Mouse (Mus musculus): Measurements from ENCODE around the gene Gm42669. TPM values are rescaled to one million over a fixed set of nuclear protein-coding genes. Genes with fewer than 3 reads are reported as not detected.
A peak's percentile ranks its signal among the peaks of the same experiment; 100 is the strongest.

Gene Gm42669
- polyA plus RNA-seq, 1 experiment = 0.23 TPM

DNA sequence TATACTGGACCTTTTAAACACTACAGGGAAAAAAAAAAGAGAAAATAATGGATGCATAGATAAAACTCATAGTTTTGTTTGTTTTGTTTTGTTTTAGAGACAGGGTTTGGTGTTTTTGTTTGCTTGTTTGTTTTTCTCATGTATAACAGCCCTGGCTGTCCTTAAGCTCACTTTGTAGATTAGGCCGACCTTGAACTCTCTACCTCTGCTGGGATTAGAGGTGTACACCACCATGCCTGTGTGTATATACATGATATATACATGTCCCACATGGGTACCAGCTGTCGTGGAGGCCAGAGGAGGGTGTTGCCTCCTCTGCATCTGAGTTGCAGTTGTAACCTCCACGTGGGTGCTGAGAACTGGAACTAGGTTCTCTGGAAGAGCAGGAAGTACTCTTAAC, 41.0 kb downstream of the Gm42669 start:
- no peak for TF ChIP-seq CTCF (IDR thresholded peaks at IDR 0.05; ENCODE audit: borderline replicate concordance, insufficient read depth, low read depth, low read length)
- TF ChIP-seq POLR2A (IDR thresholded peaks at IDR 0.05; ENCODE audit: borderline replicate concordance, insufficient read depth, low read length) = no peak
- 86% methylated on average over 3 of the region's 3 CpGs for WGBS
- Histone ChIP-seq H3K27me3 (ENCODE audit: control insufficient read depth, insufficient read depth, low read length) (no peaks in the 10 kb centered on the region; the same call in 1 of the 2 replicates), H3K4me1 (ENCODE audit: control insufficient read depth, insufficient read depth, low read length) (no peaks in the 10 kb centered on the region), H3K27ac (ENCODE audit: insufficient read depth, low read length) (no peak overlapping the region), H3K4me3 (replicated peaks; ENCODE audit: insufficient read depth, low read depth, low read length) (no peak overlapping the region)
- DNase-seq = no peak

DNA sequence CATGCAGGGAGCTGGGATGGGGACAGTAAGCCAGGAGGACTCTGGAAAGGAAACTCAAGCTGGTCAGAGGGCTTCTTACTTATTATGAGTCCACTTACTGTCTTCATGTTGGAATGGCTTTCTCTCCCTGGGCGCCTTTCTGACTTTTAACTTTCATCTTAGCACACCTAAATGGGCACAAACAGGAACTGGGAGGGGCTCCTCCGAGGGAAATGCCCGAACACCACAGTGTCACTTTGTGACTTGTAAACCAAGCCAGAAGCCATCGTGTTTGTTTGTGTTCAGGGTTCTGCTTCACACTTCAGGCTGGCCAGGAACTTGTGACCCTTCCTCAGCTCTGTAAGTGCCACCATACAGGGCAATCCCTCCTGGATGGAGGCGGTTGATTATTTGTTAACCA, 46.9 kb downstream of the Gm42669 start:
- WGBS = 94% methylated on average over 5 of the region's 5 CpGs
- H3K27me3 ChIP-seq (ENCODE audit: control insufficient read depth, insufficient read depth, low read length) = no peaks in the 10 kb centered on the region

DNA sequence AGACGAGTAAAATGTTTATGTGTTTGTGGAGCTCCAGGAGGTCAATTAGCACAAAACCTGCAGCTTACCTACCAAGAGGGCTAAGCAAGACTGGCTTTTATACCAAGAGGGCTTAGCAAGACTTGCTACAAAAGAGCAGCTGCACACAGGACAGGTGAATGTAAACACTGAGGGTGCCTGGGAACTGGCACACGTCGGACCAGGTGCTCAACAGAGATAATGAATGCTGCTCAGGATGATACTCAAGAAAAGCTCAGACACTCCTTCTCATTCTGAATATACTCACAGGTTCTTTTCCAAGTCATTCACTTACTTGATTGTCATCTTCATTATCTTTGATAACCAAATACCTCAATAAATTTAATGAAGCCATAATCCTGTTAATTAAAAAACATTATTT, 49.5 kb downstream of the Gm42669 start:
- no peak for TF ChIP-seq CTCF (IDR thresholded peaks at IDR 0.05; ENCODE audit: borderline replicate concordance, insufficient read depth, low read depth, low read length)
- TF ChIP-seq POLR2A (IDR thresholded peaks at IDR 0.05; ENCODE audit: borderline replicate concordance, insufficient read depth, low read length) = no peak
- Histone ChIP-seq H3K4me1 (ENCODE audit: control insufficient read depth, insufficient read depth, low read length) (no peaks in the 10 kb centered on the region), H3K4me3 (replicated peaks; ENCODE audit: insufficient read depth, low read depth, low read length) (no peak overlapping the region), H3K27ac (ENCODE audit: insufficient read depth, low read length) (no peak overlapping the region), H3K27me3 (ENCODE audit: control insufficient read depth, insufficient read depth, low read length) (no peaks in the 10 kb centered on the region)
- WGBS = 90% methylated on average over 3 of the region's 3 CpGs
- no peak for DNase-seq

More for the DNA sequence above, 46.9 kb downstream of the Gm42669 start:
- H3K27ac ChIP-seq (ENCODE audit: insufficient read depth, low read length) = no peak overlapping the region
- TF ChIP-seq POLR2A (IDR thresholded peaks at IDR 0.05; ENCODE audit: borderline replicate concordance, insufficient read depth, low read length) (no peak), CTCF (IDR thresholded peaks at IDR 0.05; ENCODE audit: borderline replicate concordance, insufficient read depth, low read depth, low read length) (no peak)
- H3K4me1 ChIP-seq (ENCODE audit: control insufficient read depth, insufficient read depth, low read length) = no peaks in the 10 kb centered on the region
- no peak overlapping the region for H3K4me3 ChIP-seq (replicated peaks; ENCODE audit: insufficient read depth, low read depth, low read length)
- DNase-seq = no peak

GRCm38 (mm10) chr5:107569148-107569547, 61.7 kb downstream of the Gm42669 start:
- Histone ChIP-seq H3K4me1 (ENCODE audit: control insufficient read depth, insufficient read depth, low read length) (no peaks in the 10 kb centered on the region), H3K27me3 (ENCODE audit: control insufficient read depth, insufficient read depth, low read length) (no peaks in the 10 kb centered on the region), H3K27ac (ENCODE audit: insufficient read depth, low read length) (no peak overlapping the region), H3K4me3 (replicated peaks; ENCODE audit: insufficient read depth, low read depth, low read length) (no peak overlapping the region)
- TF ChIP-seq CTCF (IDR thresholded peaks at IDR 0.05; ENCODE audit: borderline replicate concordance, insufficient read depth, low read depth, low read length) (no peak), POLR2A (IDR thresholded peaks at IDR 0.05; ENCODE audit: borderline replicate concordance, insufficient read depth, low read length) (no peak)
- no peak for DNase-seq
- WGBS = 76% methylated on average over 9 of the region's 9 CpGs

GRCm38 (mm10) chr5:107597301-107598077, 90.1 kb downstream of the Gm42669 start, which contains the start of the genes Rpap2 and Glmn:
Rpap2 (plus strand) TSS chr5:107597373.
Glmn (minus strand) TSS chr5:107597888.
- peak within 1 kb of the TSS; percentile 72 for H3K27ac ChIP-seq (ENCODE audit: insufficient read depth, low read length)
- H3K4me3 ChIP-seq (replicated peaks; ENCODE audit: insufficient read depth, low read depth, low read length) = peak within 1 kb of the TSS; percentile 86
- H3K4me1 ChIP-seq (ENCODE audit: control insufficient read depth, insufficient read depth, low read length) = no peaks in the 10 kb centered on the region
- WGBS = 2% methylated on average over 62 of the region's 64 CpGs
- peak; percentile 90 to 92 for DNase-seq
- no peaks in the 10 kb centered on the region for H3K27me3 ChIP-seq (ENCODE audit: control insufficient read depth, insufficient read depth, low read length)
- TF ChIP-seq POLR2A (IDR thresholded peaks at IDR 0.05; ENCODE audit: borderline replicate concordance, insufficient read depth, low read length) (peak; percentile 82), CTCF (IDR thresholded peaks at IDR 0.05; ENCODE audit: borderline replicate concordance, insufficient read depth, low read depth, low read length) (no peak)

- no peak overlapping the region for H3K4me3 ChIP-seq (replicated peaks; ENCODE audit: insufficient read depth, low read depth, low read length)
- H3K27ac ChIP-seq (ENCODE audit: insufficient read depth, low read length) = no peak overlapping the region
- TF ChIP-seq CTCF (IDR thresholded peaks at IDR 0.05; ENCODE audit: borderline replicate concordance, insufficient read depth, low read depth, low read length) = no peak
- TF ChIP-seq POLR2A (IDR thresholded peaks at IDR 0.05; ENCODE audit: borderline replicate concordance, insufficient read depth, low read length) = no peak
- H3K27me3 ChIP-seq (ENCODE audit: control insufficient read depth, insufficient read depth, low read length) = no peaks in the 10 kb centered on the region
- whole genome bisulfite sequencing = 28% methylated on average over 4 of the region's 4 CpGs
- no peak for DNase-seq
- no peaks in the 10 kb centered on the region for H3K4me1 ChIP-seq (ENCODE audit: control insufficient read depth, insufficient read depth, low read length)
Observed at GRCm38 (mm10) chr5:107598380-107598779, 91.0 kb downstream of the Gm42669 start.

GRCm38 (mm10) chr5:107611224-107611623, 103.8 kb downstream of the Gm42669 start:
- H3K4me1 ChIP-seq (ENCODE audit: control insufficient read depth, insufficient read depth, low read length) = no peaks in the 10 kb centered on the region
- no peaks in the 10 kb centered on the region for H3K27me3 ChIP-seq (ENCODE audit: control insufficient read depth, insufficient read depth, low read length)
- H3K27ac ChIP-seq (ENCODE audit: insufficient read depth, low read length) = no peak overlapping the region
- H3K4me3 ChIP-seq (replicated peaks; ENCODE audit: insufficient read depth, low read depth, low read length) = no peak overlapping the region
- 5% methylated on average over 2 of the region's 2 CpGs for WGBS
- DNase-seq = peak; percentile 53 to 58
- TF ChIP-seq CTCF (IDR thresholded peaks at IDR 0.05; ENCODE audit: borderline replicate concordance, insufficient read depth, low read depth, low read length) (peak; percentile 59; the same call in 1 of the 2 replicates), POLR2A (IDR thresholded peaks at IDR 0.05; ENCODE audit: borderline replicate concordance, insufficient read depth, low read length) (no peak)

- no peak overlapping the region for H3K27ac ChIP-seq (ENCODE audit: insufficient read depth, low read length)
- WGBS = 83% methylated on average over 6 of the region's 6 CpGs
- no peaks in the 10 kb centered on the region for H3K4me1 ChIP-seq (ENCODE audit: control insufficient read depth, insufficient read depth, low read length)
- TF ChIP-seq POLR2A (IDR thresholded peaks at IDR 0.05; ENCODE audit: borderline replicate concordance, insufficient read depth, low read length) (no peak), CTCF (IDR thresholded peaks at IDR 0.05; ENCODE audit: borderline replicate concordance, insufficient read depth, low read depth, low read length) (no peak)
- no peaks in the 10 kb centered on the region for H3K27me3 ChIP-seq (ENCODE audit: control insufficient read depth, insufficient read depth, low read length)
- DNase-seq = no peak
- H3K4me3 ChIP-seq (replicated peaks; ENCODE audit: insufficient read depth, low read depth, low read length) = no peak overlapping the region
Observed at GRCm38 (mm10) chr5:107617986-107618385, 110.6 kb downstream of the Gm42669 start.

Data from cerebellum, adult 2 months (tissue).